Mouse (Mus musculus): ENCODE measurements at regions not wholly inside any gene's neighbourhood (a gene's known extent, or its start where the extent isn't known, plus 50 kb on each side); places are given as distances from the start of the nearest gene placed in this dataset.

DNA sequence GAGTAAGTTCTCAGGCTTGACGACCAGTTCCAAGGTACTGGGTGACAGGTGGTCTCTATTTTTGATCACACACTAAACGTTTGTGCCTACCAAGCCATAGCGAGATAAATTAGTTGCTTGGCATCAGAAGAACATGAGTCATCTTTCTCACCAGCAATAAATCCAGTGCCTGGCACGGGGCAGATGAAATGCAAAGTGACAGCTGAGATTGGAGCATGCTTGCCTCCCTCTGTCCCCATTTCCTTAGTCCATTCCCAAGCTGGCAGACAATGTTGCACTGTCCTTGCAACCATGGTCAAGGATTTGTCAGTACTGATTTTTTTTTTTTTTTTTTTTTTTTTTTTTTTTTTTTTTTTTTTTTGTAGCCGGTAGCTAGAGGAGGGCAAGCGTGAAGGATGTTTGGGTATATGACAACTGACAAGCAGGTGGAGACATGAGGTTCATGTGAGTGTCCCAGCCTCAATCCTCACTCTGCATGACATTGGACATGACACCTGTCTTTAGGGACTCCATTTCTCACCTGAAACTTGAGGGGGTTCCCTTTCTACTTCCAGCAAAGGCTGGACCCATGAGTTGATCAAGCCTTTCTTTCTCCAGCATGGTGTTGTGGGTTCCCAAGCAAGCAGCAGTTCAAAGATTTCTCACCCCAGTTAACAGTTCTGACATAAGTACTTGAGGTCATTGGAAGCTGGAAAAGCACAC, 168.2 kb upstream of the Bcl6 start:
- no peak for TF ChIP-seq CTCF (IDR thresholded peaks at IDR 0.05; ENCODE audit: low read depth)
- no peak for TF ChIP-seq EP300 (IDR thresholded peaks at IDR 0.05; ENCODE audit: low read depth)

Measured in liver, embryonic 14.5 days (tissue).